Mouse (Mus musculus) layer of hippocampus, postnatal 14 days (tissue): ENCODE results near the gene Prkca. TPM values are rescaled to one million over a fixed set of nuclear protein-coding genes. Genes with fewer than 3 reads are reported as not detected.

ENCODE experiments used
- DNase-seq, 2 experiments: peaks; one replicate each; pipeline ENCODE4 v3.0.0; 2021 to 2022; ENCODE audit warnings: low spot score in 2 of 2, mixed read lengths in 1 of 2
- long read RNA-seq, 2 experiments: library from polyadenylated mRNA; stranded (forward); transcript quantifications; one replicate each; pipeline ENCODE4 v2.0.0; 2021
- total RNA-seq, 2 experiments: library from RNA; stranded (reverse); gene quantifications; 2 replicates each; pipeline ENCODE4 v1.2.3; 2021

Prkca gene
- 100 to 1,000 TPM; 205 to 208 TPM for total RNA-seq
- long read RNA-seq, experiment 1, full-length matches to known transcripts: 32 of 55 reads
- long read RNA-seq, experiment 1, partial matches to known transcripts: 2 of 55 reads
- long read RNA-seq, experiment 1, other reads (novel, unspliced or antisense): 21 of 55 reads
- long read RNA-seq, experiment 2, full-length matches to known transcripts: 32 of 48 reads
- long read RNA-seq, experiment 2, partial matches to known transcripts: 2 of 48 reads
- long read RNA-seq, experiment 2, other reads (novel, unspliced or antisense): 14 of 48 reads

DNA sequence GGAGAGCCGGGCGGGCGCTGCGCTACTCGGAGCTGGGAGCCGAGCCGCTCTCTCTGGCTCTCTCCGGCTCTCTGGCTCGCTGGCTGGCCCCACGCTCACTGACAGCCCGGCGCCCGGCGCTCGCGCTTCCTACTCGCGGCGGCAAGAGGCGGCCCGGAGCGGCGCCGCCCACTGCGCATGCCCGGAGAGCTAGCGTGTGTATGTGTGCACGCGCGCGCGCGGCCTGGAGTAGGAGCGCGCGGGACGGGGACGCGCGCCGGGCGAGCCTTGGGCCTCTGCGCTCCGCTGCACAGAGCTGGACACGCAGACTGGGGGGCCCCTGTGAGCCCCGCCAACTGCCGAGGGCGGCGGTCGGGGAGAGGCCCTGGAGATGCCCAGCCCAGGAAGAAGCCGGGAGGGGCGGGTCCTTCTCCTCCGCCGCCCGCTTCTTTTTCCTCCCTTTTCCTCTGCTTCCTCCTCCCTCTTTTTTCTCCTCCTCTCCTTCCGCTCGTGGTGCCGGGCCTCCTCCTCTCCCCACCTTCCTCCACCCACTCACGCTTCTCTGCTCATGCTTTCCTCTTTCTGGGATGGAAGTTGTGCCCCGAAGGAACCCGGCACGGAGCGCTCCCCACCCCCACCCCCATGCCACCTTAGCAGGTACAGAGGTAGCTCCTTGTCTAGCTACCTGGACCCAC lies at the start of gene Prkca:
TSS of gene Prkca (minus strand) at position 140 of the 674 bp plus-strand sequence.
- DNase-seq: peak; percentile 93 to 96

- no peak for DNase-seq
These were observed 41.9 kb upstream of the Prkca start for GRCm38 (mm10) chr11:108385666-108386024.

DNA sequence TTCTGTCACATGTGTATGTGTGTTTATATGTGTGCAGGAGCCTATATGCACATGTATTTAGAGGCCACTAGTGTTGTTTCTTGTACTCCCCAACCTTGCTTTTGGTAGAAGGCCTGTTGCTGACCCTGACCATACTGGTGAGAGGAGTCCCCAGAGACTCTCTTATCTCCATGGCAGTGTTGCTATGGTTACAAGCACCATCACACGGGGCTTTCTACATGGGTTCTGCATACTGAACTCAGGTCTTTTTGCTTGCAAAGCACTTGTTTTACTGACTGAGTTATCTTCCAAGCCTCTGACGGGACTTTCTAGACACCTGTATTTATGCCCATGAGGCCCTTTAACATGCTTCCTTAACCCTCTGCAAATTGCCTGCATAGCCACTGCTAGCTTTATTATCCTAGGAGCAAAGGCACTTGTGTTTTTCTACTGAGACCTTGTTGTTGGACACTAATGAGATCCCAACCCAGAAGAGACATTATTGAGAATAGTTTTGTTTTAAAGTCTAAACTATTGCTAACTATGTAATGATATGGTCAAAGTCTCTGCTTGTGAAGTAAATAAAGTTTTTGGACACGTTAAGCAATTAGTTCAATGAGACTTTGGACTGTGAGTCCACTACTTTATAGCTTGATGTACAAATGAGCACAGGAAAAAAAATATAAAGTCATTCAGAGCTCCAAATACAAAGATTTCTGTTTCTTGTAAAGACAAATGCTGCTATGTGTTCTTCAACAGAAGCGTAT lies 41.4 kb upstream of the Prkca start:
- peak in 1 of 2 experiments; percentile 4 for DNase-seq

- DNase-seq: no peak
These were observed 38.9 kb upstream of the Prkca start for GRCm38 (mm10) chr11:108382664-108383063.

GRCm38 (mm10) chr11:108378363-108378751 lies 34.6 kb upstream of the Prkca start:
- DNase-seq: no peak

- peak; percentile 81 to 85 for DNase-seq
These were observed 34.1 kb upstream of the Prkca start for GRCm38 (mm10) chr11:108377680-108378362.

DNA sequence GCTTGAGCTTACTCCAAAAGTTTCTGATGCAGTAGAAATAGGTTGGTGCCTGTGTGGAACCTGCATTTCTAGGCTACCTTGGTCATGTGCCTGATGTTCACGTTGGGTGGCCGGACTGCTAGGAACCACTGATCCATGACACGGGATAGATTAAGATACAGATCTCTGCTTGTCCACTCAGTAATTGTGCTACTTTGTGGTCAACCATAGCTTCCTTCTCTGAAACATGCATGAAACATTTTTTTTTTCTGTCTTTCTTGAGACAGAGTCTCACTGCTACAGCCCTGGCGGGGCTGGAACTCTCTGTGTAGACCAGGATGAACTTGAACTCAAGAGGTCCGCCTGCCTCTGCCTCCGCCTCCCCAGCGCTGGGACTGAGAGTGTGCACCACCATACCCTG lies 33.1 kb upstream of the Prkca start:
- no peak for DNase-seq

DNA sequence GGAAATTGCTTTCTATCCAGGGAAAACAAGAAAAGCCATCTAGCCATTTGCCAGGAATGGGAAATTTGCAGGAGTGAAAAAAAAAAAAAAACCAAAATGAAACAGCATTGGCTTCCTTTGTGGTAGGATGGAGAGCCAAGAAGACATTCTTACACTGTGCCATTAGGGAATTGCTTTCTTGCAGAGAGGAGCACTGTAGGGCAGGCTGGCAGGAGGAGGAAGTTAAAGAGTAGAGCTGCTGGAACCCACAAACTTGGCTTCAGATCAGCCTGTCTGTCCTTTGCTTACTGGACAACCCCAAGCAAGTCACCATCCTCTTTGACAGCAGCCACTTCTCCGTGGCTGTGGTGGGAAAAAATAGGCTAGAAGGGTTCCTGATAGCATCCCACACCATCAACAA lies 23.3 kb upstream of the Prkca start:
- DNase-seq: no peak

DNA sequence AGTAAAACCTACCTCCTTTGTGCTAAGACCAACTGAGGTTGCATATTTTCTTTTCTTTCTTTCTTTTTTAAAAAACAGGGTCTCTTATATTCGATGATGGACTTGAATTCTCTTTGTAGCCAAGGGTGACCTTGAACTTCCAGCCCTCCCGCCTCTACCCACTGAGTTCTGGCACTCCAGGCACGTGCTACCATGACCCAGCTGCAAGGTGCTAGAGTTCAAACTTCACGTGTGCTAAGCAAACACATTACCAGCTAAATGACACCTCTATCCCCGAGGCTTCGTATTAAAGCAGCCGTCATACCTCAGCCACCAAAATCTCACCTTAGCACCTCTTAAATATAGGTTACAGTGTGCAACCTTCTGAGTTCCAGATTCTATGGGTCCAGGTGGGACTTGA lies 21.9 kb upstream of the Prkca start:
- DNase-seq: no peak

- no peak for DNase-seq
These were observed 21.3 kb upstream of the Prkca start for GRCm38 (mm10) chr11:108364945-108365589.

DNA sequence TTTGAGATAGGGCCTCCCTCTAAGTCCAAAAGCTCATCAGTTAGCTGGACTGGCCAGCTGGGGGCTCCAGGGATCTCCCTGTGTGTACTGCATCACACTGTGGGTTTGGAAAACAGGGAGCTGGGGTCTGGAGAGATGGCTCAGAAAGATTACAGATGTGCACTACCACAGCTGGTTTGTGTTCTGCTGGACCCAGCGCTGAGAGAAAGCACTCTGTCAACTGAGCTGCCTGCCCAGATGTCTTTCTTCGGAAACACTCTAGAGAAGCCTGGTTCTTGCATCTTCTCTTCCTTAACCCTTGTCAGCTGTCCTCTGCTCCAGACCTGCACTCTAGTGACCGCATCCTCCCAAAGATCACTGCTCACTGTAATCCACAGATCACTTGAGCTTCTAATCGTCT lies 20.3 kb upstream of the Prkca start:
- no peak for DNase-seq

GRCm38 (mm10) chr11:108362965-108363364 lies 19.2 kb upstream of the Prkca start:
- no peak for DNase-seq

DNA sequence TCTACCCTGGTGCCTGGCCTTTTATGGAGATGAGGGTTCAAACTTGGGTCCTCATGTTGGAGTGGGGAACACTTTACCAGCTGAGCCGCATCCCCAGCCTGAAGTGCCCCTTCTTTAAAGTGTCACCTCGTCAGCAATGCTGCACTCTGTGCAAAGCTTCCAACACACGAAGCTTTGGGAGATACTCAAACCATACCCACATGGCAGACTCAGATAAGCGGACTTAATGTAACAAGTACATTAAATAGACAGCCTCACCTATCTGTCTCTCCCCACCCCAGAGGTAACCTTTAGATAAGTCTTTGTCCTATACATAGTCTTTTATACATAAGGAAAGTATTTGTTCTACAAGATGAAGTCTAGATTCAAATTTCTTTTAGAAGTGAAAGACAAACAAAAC lies 17.3 kb upstream of the Prkca start:
- no peak for DNase-seq

- DNase-seq: no peak
These were observed 15.2 kb upstream of the Prkca start for GRCm38 (mm10) chr11:108358911-108359310.

- no peak for DNase-seq
These were observed 12.3 kb upstream of the Prkca start for GRCm38 (mm10) chr11:108356020-108356419.

DNA sequence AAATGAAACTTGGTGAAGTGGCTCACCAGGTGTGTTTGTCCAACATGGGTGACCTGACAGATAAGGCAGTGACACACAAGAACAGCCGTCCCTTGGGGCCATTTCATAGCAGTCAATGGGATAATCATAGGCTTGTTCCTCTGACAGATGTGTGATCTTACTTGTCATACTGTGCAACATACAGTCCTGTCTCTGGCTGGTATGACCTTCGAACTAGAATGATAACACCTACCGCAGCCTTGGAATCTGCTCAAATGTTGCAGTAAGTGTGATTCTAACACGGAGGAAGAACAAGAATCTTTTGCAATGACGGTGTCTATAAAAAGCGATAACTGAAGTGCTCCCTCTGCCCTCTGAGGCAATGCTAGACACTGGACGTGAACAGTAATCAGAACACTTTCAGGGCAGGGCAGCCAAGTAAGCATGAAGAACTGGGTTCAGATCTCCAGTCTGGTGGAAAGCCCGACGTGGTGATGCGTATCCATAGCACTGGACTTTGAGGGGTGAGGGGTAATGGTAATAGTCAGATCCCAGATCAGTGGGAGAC lies 9.2 kb upstream of the Prkca start:
- no peak for DNase-seq

- no peak for DNase-seq
These were observed 7.1 kb upstream of the Prkca start for GRCm38 (mm10) chr11:108350799-108351198.

DNA sequence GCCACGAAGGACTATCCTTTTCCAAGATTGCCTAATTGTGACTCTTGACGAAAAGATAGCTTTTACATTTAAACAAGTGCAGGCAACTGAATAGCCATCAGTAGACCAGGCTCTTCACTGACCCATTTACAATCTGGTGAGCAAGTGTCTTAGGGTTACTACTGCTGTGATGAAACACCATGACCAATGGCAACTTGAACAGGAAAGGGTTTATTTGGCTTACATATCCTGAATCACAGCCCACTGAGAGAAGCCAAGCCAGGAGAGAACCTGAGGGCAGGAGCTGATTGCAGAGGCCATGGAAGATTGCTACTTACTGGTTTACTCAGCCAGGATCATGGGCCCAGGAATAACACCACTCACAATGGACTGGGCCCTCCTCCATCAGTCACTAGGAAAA lies 1.6 kb upstream of the Prkca start:
- DNase-seq: no peak

DNA sequence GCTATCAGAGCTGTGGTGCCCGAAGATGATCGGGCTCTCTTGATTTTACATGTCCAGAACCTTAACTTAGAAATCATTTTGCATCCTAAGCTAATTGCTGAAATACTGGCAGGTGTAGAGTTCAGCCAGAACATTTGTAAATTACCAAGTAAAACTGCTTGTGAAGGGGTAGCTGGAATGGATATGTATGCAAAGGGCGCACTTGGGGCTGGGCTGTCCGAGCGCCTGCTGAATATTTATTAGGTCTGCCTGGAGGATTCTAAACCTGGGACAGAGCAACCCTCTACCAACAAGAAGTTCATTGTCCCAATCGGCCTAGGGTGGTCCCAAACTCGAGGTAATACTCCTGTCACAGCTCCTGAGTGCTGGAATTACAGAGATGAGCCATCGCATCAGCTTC lies 1.0 kb upstream of the Prkca start:
- DNase-seq: no peak

- DNase-seq: peak; percentile 31 to 37
These were observed 653 bp downstream of the Prkca start, which contains the start of gene Apoh for GRCm38 (mm10) chr11:108342781-108343768. Gene Apoh (plus strand): TSS chr11:108343354.
